Mouse (Mus musculus): ENCODE data around the gene 4933430I17Rik.
"Not testable (repeated sequence)": the region's sequence is repeated elsewhere in the genome, so short reads cannot be mapped to it uniquely, and the experiment has no call there.

Gene 4933430I17Rik

GRCm38 (mm10) chr4:62524651-62525488 lies at the start of gene 4933430I17Rik, which contains the start of gene Pole3:
TSS of gene 4933430I17Rik (plus strand) at chr4:62525369.
TSS of gene Pole3 (minus strand) at chr4:62525068.
- in situ Hi-C loops (cut with MboI, MseI), result no loop called here

- in situ Hi-C loops (cut with MboI, MseI), result no loop called here
Observed at GRCm38 (mm10) chr4:62475793-62476192, 49.4 kb upstream of the 4933430I17Rik start.

GRCm38 (mm10) chr4:62477542-62478244 lies 47.5 kb upstream of the 4933430I17Rik start:
- in situ Hi-C loops (cut with MboI, MseI), result no loop called here

DNA sequence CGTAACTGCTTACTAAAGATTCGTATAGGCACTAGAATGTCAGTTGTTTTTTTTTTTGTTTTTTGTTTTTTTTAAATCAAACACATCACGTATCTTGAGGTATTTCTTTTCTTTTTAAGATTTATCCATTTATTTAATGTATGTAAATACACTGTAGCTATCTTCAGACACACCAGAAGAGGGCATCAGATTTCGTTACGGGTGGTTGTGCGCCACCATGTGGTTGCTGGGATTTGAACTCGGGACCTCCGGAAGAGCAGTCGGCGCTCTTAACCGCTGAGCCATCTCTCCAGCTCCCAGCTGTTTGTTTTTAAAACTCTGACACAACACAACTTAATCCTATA lies 45.6 kb upstream of the 4933430I17Rik start:
- in situ Hi-C loops (cut with MboI, MseI), result not testable (repeated sequence)

DNA sequence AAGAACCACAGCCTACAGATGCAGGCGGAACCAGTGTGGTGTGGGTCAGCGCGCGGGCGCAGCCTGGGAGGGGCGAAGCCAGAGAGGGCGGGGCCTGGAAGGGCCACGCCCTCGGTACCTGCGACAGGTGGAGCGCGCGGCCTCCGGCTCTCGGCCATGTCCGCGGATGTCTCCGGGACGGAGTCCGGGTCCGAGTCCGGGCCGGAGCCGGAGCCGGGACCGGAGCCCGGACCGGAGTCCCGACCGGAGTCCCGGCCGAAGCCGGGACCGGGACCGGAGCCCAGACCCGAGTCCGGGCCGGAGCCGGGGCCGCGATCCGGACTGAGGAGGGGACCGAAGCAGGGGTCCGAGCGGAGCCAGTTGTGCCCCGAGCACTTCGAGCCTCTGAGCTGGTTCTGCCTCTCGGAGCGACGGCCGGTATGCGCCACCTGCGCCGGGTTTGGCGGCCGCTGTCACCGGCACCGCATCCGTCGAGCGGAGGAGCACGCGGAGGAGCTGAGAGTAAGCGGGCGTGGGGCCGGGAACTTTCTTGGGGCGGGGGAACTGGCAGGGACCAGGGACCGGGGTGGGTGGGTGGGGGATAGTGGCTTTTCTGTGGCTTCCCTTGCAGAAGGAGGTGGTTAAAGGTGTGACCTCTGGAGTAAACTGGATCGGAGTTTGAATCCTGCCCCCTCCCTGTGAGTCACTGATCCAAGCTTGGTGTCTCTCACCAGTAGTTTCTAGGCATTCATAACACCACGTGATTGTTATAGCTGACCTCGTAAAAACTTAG lies 45.0 kb upstream of the 4933430I17Rik start, which contains the start of gene Bspry:
Gene Bspry (plus strand): TSS at position 117 of the 772 bp plus-strand sequence.
- in situ Hi-C loops (cut with MboI, MseI), result no loop called here

- in situ Hi-C loops (cut with MboI, MseI), result no loop called here
Observed at GRCm38 (mm10) chr4:62480709-62481605, 44.2 kb upstream of the 4933430I17Rik start.

GRCm38 (mm10) chr4:62484928-62485327 lies 40.2 kb upstream of the 4933430I17Rik start:
- in situ Hi-C loops (cut with MboI, MseI), result no loop called here

DNA sequence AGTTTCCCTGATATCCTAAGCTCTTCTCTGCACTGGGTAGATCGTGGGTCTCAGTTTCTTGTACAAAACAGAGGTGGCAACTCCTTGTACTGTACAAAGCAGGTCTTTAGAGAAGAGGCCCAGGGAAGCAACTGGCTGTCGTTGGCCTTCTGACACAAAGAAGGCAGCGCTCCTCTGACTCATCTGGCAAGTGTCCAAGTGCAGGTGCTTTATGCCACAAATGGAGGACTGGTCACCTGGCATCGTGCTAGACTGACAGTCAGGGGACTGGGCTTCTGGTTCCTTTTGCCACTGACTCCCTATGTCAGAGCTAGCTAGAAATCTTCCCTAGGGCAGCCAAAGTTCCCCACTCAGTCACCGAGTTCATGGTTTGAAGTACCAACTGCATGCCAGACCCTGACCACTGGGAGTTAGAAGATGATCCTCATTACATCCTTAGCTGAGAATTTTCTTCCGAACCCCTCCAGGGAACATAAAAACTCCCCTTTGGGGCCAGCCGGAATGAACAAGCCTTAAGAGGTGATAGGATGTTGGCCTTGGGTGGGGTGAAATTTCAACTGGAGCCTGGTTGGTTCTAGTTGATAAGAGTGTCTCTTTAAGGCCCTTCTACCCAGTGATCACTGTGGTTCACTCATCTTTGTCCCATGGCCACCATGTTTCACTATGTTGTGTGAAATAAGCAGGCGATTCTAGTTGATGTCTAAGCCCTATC lies 39.6 kb upstream of the 4933430I17Rik start:
- in situ Hi-C loops (cut with MboI, MseI), result no loop called here

- in situ Hi-C loops (cut with MboI, MseI), result no loop called here
Observed at GRCm38 (mm10) chr4:62486162-62486696, 38.9 kb upstream of the 4933430I17Rik start.

GRCm38 (mm10) chr4:62487172-62487571 lies 38.0 kb upstream of the 4933430I17Rik start:
- in situ Hi-C loops (cut with MboI, MseI), result no loop called here

DNA sequence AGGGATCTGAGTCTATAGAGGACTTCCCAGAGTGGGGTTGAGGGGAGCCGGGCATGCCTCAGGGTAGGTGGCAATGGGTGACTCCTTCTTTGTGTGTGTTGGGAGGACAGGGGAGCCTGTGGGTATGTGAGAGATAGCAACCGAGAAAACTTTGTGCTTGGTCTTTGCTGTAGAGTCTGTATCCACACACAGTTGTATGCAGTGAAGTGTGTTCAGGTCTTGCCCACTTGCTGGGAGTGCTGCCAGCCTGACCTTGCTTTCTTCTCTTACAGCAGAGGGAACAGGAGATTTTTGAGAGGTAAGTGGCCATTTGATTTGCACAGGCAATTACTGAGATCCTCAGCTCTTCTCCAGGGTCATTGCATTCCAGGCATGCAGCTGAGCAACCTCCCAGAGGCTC lies 37.3 kb upstream of the 4933430I17Rik start:
- in situ Hi-C loops (cut with MboI, MseI), result no loop called here

- in situ Hi-C loops (cut with MboI, MseI), result no loop called here
Observed at GRCm38 (mm10) chr4:62492682-62493081, 32.5 kb upstream of the 4933430I17Rik start.

DNA sequence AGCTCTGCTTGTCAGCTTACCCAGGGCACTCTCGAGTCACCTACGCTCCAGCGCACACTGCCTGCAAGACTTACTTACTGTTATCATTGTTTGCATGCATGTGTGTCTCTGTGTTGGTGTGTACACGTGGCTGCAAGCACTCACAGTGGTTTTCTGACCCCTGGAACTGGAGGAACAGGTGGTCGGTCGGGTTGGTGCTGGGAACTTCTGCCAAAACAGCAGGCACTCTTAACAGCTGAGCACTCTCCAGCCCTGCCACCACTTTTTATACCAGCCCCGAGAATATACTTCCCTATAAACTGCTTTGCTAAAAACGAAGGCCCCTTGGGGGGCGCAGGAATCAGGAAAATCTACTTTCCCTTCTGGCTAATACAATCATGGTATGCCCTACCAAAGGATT lies 30.9 kb upstream of the 4933430I17Rik start:
- in situ Hi-C loops (cut with MboI, MseI), result no loop called here

DNA sequence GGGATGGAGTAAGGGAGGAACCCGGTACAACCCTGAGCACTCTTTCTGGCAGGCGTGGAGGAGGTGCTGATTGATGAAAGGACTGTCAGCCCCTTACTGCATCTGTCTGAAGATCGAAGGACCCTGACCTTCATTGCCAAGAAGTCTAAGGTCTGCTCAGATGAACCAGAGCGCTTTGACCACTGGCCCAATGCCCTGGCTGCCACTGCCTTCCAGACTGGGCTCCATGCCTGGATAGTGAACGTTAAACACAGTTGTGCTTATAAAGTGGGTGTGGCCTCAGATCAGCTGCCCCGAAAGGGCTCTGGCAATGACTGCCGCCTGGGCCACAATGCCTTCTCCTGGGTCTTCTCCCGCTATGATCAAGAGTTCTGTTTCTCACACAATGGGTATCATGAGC lies 29.2 kb upstream of the 4933430I17Rik start:
- in situ Hi-C loops (cut with MboI, MseI), result no loop called here

DNA sequence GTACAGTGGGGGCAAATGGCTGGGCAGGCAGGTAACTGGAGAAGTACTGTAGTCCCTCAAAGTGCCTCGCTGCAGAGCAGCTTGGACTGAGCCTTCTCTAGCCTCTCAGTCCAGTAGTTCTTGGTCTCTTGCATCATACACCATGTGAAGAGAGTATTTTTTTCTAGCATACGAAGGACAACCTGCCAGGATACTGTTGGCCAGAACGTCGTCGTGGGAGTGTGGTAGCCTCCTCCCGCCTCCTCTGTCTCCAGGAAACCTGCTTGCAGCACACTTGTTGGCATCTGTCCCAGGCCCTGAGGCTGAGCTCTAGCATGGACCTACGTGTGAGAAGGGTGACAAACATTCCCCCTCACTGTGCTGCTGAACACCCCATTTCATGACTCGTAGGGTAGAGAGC lies 28.4 kb upstream of the 4933430I17Rik start:
- in situ Hi-C loops (cut with MboI, MseI), result no loop called here

DNA sequence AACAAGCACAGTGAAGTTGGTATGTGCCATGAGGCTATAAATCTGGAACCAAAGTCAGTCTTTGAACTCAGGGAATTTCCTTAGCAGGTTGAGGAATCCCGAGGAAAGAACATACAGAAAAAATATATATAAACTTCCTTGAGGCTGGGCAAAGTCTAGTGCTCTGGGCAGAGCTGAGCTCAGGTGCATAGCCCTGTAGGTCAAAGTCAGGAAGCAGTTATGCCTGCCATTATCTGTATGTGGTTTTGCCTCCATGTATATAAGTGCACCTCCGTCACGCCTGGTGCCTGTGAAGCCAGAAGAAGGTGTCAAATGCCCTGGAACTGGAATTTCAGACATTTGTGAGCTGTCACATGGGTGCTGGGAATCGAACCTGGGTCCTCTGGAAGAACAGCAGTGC lies 24.4 kb upstream of the 4933430I17Rik start:
- in situ Hi-C loops (cut with MboI, MseI), result no loop called here

DNA sequence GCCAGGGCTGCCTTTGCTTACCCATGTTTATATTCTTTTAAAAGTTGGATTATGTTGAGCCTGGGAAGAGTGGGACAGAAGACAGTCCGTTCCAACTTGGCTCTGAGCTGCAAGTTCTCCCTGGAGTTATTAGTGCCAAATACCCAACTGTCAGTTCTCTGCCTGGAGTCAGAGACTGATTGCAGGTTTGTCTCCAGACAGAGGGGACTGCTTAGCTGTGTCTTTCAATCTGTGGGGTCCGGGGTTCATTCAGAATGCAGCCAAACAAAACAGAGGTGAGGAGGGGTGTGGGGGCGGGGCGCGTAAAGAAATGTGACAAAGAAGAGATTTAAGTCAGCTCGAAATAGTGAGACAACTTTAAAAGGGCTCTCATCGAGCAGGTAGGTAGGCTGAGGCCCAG lies 23.6 kb upstream of the 4933430I17Rik start:
- in situ Hi-C loops (cut with MboI, MseI), result no loop called here

GRCm38 (mm10) chr4:62501964-62502732 lies 23.0 kb upstream of the 4933430I17Rik start:
- in situ Hi-C loops (cut with MboI, MseI), result no loop called here

DNA sequence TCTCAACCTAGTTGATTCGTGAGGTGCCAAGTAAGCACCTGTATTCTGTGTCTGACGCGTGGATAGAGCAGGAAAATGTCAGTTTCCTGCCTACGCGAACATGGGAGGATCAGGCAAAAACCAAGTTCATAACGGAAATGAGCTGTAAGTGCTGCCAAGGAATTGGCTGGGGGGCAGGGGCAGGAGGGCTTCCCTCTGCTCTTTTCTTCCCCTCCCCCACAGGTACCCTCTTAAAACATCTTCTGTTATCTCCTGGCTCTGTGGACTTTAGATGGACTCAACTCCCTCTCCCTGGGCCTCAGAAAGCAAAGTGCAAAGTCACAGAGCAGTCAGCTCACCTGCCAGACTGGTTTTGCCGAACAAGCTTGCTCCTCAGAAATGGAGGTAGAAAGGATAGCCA lies 22.2 kb upstream of the 4933430I17Rik start:
- in situ Hi-C loops (cut with MboI, MseI), result no loop called here

Measured in T-helper 2 cell (primary cell).